Mouse (Mus musculus): ENCODE measurements around the gene Mob3b.

Gene Mob3b

DNA sequence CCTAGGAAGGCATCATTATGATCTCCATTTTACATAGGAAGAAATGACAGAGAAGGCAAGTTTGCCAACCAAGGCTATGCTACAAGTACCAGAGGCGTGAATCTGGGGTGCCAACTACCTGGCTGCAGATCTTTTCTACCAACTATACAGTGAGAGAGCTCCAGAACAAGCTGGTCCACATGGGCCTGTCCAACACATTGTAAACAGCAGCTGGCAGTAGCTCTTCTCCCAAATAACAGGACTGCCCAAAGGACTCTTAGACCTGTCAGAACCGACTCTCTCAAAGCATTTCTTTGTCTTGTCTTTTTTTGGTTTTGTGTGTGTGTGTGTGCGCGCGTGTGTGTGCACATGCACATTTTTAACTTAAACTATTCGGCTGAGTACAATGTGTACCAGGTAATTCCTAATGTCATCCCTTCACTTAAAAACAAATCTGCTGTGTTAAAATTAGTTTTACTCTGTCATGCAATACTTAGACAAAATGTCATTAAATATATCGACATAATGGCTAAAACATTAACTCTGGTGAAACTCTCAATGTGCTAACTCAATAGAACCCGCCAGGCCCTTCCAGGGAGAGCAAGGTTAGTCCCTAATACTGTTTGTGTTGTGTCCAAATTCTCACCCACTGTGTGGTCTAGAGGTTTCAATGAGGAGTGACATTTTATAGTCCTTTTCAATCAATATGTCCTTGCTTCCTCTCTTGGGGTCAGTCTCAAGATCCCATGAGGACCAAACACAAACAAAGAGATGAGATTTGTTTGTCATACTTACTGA, 153.5 kb downstream of the Mob3b start:
- no peak for DNase-seq

DNA sequence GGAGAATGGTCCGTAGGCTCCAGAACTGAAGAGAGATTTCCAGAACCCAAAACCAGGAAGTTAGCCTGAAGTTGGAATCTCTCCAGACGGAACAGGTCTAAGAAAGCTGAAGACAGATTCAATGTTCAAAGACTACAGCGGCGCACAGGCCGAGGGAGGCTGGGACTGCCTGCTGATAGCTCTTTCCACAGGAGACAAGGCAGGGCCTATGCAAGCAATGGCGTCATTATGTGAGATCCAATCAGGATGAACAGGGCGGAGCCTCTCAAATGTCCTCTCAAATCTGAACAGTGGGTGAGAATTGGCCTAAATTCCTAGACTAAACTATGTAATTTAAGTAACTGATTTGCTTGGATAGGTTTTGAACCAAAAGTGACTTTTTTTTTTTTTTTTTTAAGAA, 160.7 kb downstream of the Mob3b start:
- no peak for DNase-seq

DNA sequence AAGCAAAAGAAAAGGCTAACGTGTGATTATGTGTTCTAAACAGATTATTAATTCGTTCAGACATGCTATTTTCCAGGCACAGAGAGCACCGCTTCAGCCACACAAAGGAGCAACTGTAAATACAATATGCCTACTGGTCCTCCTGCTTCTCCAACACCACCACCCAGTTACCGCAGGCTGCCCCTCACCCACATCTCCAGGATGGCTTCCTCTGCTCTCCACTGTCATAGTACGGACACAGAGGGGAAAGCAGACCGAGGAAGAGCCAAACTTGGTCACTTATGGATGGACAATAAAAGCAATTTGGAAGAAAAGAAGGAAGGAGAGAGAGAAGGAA, 163.7 kb downstream of the Mob3b start:
- DNase-seq = no peak

DNA sequence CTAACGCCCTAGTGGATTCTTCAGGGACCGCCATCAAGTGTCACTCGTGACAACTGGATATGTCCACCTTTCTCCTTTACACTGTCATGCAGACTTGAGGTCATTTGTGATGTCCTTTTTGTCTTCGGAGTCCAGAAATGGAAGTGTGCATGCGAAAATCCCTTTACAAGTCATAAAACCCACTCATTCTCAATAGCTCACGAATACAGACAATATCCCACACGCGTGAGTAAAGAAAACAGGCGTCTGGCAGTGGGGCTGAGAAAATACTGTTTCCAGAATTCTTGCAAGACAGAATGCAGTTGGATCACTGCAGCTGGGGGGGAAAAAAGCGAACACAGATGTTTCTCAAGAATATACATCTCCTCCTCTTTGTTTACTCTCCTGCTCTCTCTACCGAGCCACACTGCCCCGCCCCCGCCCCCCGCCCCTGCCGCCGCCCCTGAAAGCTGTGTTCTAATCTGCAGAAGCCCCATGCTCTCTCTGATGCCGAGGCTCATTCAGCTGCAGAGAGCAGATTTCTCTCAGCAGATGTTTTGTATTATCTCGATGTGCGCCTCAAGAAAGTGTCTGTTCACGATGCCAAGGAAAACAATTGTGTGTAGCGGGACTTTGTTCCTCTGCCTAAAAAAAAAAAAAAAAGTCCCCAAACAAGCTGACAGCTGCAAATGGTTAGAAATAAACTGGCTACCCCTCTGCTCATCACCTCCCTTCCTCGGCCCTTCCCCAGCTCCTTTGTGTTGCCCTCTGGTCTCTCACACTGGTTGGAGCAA, 164.2 kb downstream of the Mob3b start:
- no peak for DNase-seq

DNA sequence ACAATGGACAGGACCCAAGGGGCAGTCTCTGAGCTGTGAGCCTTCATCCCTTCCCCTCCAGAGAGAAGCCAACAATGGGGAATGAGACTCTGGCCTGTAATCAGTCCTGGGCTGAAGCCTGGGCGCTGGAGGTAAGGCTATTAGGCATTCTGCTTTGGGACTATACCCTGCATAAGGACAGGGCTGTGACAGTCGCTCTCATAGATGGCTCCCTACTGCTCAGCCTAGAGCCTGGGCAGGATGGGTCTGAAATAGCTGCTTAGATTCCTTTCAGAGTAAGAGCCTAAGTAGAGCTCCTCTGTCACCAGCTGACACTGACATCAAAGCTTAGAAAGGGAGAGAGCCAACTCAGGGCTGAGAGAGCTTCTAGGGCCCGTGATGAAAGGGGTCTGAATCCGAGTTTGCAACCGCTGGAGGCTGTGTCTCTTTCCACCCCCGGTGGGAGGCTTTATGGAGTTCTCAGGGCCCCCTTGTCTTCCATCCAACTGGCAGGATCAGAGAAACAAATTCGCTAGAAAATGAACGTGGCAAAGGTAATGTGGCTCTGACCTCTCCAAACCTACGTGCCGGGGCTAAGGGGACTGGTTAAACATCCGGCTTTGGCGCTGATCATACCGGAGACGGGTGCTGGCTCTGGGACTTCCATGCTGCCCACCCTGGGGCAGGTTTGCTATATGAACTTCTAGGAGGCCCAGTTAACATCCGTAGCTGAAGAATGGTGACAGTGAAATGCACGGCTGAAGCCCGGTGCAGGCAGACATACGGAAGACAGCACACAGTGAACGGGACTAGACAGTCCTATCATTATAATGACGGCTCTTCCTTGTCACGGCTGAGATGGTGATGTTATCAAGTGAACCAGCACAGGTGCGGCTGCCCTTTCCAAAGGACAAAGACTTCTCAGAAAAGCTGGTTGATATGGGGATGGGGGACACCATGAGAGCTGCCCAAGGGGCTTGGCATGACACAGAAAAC, 165.1 kb downstream of the Mob3b start:
- DNase-seq = no peak

DNA sequence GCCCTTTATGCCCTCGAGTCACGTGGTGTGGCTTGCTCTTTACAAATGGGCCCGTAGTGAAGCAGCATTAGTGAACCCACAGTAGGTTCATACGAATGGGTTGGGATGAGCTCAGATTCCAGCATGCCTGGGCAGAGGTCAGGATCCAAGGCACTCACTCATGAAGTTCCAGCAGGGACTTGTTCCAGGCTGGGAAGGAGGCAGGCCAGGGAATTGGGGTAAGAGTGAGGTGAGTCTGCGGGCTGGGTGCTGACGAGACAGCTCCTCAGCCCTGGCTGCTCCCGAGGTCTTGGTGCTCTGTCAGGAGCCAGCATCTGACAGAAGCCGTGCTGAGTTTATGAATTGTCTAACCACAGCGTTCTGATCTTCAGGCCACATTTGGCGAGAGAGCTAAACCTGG, 166.2 kb downstream of the Mob3b start:
- DNase-seq = no peak

DNA sequence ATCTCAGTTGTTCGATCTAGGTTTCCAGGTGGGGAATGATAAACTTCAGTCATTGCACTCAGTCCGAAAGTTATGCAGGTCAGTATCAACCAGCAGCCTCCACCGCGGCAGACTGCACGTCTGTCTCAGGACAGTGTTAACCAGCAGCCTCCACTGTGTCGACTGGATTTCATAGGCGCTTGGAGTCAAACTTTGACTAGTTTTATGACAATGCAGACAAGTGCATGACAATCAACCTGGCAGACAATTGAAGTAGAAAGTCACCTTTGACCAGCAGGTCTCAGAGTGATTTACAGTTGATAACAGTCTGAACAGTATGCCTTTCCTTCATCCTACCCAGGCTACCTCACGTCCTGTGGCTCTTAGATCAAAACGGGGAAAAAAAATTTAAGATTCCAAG, 166.6 kb downstream of the Mob3b start:
- DNase-seq = no peak

DNA sequence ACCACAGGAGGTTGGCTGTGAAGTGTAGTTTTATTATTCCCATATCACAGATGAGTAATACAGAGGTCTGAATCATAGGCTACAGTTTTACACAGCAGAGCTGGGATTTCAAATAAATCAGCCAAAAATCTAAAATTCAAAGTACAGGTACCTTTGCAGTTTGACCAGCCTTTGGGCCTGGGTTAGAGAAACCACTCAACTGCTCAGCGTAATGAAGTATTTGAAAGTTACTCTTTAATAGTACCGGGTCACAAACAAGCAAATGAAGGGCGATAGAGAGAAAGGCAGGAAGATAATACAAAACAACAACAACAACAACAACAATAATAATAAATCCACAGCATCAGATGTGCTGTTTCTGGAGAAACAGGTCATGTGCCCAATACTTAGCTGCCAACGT, 169.7 kb downstream of the Mob3b start:
- DNase-seq = no peak

DNA sequence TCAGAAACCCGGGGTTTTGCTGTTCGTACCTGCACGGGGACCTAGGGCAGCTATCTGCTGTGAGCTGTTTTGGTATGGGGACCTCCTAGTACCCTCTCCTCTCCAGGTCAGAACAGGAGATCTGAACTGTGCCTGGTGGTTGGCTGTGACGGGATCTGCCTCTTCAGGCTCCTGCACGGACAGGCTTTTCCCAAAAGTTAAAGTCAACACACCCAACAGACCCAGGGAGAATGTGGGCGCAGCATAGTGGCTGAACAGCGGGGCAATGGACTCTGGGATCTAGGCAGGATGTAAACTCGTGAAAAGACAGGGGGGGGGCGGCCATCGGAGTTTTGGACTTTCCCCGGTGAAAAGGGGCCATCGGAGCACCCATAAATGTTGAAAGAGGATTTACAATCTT, 170.2 kb downstream of the Mob3b start:
- DNase-seq = no peak

DNA sequence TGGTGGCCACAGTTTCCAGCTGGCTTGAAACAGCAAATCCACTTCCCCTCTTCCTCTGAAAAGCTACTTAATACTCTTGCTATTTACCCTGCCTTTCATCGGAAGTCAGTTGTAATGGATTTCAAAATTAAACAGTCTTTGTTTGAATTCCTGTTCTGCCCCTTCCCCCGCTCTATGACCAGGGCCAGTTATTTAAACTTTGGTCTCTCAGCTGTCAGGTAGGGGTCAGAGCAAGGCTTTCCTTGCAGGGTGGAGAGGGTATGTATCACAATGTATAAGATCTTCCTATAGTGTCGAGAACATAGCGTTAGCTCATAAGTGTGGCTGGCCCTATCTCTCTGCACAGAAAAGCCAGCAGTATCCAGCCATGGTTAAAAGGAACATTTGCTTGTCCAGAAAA, 170.6 kb downstream of the Mob3b start:
- DNase-seq = no peak

DNA sequence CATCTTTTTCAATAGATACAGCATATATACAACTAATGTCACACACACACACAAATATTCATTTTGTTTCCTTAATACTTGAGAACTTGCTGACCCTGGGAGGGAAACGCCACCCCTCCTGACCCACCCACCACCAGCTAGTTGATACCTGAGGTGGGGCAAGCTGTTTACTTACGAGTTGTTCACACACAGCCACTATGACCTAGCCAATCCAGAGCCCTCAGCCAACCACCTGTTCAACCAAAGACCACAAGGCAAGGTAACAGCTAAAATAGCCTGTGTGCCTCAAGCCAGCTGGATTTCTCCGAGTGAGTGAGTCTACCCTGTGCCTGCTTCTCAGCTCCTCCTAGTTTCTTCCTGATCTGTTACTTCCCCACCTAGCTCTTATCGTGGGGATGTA, 172.9 kb downstream of the Mob3b start:
- DNase-seq = no peak

DNA sequence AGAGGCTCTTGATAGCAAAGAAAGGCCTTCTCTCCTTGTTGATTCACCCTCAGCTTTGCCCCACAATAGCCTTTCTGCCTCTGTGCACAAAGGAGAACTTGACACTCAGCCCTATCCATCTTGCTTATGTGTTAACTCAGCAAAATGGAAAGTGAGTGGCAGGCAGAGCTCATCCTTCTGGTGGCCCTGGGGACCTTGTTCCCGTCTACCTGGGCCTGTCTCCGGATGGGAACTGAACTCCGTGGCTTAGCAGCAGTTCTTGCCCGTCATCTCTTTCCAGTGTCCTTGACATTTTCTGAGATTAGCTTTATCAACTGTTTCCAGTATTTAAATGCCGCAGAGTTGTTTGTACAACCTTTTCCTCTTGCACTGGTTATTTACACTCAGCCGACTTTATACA, 173.8 kb downstream of the Mob3b start:
- DNase-seq = no peak

DNA sequence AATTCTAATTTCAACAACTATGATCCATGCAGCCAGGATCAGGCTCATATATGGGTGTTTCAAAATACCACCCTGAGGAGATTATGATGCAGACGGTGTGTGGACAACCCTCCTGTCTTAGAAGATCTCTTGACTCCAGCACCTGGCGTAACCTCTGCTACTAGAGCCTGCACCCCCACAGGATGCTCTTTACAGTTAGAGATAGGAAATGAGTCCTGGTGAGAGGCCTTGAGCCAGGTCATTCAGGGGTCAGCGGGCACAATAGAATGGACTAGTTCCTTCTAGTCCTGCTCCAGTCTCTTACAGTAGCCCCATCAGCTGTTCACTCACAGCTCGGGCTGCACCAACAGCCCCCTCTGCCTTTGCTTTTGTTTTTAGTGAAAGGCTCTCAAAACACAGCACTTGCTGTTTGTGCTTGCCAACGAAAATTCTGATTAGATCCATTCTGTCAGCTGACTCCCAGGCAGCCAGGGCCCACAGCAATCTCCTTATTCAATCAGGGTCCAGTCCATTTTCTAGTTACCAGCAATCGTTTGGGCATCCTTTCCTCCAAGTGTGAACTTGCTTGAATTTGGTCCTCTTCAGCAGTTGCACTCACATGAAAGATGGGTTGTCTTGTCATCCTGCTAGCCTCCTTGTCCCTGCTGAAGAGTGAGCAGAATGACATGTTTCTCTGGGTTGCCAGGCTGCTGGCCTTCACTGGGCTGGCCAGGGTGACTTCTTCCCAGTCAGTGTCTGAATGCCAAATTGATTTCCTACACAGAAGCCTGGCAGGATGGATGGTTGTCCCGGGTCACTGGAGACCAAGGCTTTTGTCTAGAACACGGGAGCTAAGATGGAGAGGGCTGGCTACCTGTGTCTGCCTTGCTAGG, 175.7 kb downstream of the Mob3b start:
- DNase-seq = no peak

DNA sequence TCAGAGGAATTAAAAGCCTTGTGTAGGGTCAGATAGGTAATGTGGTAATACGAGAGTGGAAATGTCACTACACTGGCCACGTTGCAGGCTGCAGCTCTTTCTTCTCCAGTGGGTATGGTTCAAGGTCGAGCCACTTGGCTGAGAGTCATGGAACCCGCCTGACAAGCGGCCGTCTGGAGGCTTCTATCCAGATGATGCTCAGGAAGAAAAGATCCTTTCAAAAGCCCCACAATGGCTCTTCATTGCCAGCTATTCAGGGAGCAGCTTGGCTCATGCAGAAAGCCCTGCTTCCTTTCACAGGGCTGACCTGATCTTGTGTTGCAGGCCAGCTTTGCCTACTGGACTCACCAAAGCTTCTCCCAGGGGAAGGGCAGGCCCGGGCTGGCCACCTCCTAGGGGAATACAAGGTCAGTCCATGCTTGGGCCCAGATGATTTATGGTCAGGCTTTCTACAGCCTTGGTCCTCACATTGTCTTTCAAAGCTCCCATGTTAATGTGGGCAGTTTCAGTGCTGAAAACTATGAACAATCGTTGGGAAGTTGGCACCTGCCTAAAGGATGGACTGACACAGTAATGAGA, 176.7 kb downstream of the Mob3b start:
- no peak for DNase-seq

DNA sequence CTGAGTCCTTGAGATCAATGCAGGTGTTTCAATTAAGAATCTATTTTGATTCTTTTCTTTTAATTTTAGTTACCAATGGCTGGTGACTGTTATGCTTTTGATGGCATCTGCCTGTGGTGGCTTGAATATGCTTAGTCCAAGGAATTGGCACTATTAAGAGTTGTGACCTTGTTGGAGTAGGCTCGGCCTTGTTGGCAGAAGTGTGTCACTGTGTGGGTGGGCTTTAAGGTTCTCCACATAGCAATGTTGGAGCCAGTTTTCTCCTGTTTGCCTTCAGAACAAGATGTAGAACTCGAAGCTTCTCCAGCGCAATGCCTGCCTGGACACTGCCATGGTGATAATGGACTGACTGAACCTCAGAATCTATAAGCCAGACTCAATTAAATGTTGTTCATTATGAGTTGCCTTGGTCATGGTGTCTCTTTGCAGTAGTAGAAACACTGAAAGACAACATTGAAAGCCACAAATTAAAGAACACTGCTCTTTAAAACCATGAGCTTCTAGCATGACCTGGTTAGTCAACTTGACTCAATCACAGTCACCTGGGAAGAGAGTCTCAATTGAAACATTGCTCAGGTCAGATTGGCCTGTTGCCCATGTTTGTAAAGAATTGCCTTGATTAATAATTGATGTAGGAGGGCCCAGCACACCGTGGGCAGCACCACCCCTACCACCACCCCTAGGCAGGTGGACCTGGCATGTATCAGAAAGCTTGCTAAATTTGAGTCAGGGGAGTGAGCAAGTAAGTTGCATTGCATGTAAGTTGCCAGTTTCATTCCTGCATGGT, 180.2 kb downstream of the Mob3b start:
- DNase-seq = no peak

DNA sequence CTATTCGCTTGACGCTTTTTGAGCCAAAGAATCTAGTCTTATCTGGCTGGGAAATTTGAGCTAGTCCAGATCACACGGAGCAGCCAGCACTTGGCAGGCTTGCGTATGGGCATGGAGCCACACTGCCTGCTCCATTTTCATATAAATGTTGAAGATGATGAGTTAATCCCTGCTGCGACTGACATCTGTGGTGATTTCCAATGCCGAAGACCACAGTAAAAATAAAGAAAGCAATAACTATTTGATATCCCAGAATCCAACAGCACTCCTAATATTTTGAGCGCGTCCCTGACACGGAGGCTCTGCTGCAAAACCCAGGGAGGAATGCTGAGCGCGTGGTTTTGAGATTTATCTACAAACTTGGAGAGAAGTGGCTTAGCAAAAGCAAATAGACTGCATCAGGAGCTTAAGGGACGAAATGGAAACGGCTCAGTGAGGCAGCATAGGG, 180.9 kb downstream of the Mob3b start:
- peak; percentile 74 for DNase-seq

DNA sequence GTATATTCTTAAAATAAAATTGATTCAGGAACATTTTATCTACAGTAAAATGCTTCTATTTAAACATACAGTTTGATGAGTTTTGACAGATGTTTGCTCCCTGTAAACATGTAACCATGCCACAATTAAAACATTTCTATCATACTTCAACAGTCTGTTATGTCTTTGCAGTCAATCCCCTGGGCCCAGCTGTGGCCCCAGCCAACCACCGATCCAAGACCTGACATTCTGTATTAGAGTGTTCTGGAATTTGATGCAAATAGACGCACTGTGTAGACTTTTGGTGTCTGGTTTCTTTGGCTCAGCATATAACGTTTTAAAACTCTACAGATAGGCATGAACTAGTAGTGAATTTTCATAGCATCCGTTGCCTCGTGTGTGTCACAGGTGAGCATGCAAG, 182.5 kb downstream of the Mob3b start:
- no peak for DNase-seq

DNA sequence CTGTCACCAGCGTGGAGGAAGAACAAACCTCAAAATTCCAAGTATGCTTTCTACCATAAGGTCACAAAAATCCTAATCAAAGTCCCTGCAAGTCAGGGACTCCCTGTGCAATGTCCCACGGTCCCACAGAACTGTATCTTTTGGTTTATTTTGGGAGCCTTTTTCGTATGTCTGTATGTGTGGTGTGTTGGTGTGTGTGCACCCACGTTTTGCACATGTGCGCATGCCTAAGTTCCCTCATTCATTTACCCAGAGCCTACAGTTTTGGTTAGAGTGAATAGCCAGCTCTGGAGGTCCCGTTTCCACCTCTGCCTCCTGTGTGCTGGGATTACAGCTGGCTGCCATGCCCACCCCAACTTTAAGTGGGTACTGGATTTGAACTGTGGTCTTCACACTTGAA, 189.7 kb downstream of the Mob3b start:
- no peak for DNase-seq

DNA sequence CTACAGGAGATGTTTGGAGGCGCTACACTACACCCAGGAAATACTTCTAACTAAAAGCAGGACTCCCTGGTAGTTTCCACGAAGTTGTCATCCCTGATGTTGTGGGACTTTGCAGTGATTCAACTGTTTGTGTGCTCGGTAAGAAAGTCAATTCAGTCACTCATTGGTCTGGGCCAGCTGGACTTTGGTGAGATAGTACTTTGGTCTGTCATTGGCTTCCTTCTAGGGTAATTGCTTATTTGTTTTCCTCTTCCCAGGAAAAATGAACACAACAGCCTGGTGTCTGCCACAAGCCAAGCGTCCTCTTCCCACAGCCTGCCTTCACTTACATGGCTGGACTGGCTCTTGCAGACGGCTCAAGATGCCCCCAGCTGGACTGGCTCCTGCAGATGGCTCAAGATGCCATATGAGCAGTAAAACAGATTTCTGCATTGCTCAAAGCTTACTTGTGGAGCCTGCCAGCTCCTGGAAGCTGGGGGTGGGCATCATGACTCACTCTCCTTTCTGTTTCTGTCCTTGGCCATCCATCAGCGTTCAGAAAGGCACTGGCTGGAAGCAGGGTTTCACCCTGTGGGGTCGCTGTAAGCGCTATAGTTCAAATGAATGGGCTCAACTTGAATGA, 190.8 kb downstream of the Mob3b start:
- no peak for DNase-seq

DNA sequence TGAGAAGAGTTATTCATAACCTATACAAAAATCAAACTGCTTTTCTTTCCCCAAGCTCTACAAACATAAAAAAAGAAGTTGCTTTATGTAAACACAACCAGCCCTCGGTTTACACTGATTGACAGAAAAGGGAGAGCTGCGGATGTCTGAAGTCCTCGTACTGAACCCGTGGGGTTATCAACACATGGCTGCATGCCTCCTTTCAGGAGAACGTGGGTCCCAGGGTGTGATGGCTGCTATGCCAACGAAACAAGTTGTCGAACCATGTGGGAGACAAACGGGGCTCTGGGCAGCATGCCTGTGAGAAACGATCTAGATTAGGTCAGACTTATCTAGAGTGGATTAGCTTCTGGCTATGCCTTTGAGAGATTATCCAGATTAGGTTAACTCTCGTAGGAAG, 192.4 kb downstream of the Mob3b start:
- no peak for DNase-seq

DNA sequence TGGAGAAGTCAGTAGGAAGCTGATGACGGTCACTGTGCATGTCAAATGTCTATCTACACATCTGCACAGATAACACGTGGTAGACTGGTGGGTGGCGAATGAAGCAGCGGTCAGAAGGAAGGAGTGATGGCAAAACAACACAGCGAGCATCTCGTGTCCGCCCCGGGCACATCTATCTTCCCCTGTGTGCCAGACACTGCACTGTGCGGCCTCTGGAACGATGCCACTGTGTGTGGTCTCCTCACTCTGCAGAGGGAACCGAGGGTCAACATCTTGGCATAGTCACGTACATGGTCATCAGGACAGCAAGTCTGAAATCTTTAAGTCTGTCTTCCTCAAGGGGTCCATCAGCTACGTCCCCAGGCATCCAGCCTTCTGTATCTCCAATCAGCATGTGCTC, 193.3 kb downstream of the Mob3b start:
- DNase-seq = no peak

Measured in cerebellum, adult 18-20 months (tissue).